Mouse (Mus musculus): ENCODE measurements at regions not wholly inside any gene's neighbourhood (a gene's known extent, or its start where the extent isn't known, plus 50 kb on each side); places are given as distances from the start of the nearest gene placed in this dataset.
A peak's percentile ranks its signal among the peaks of the same experiment; 100 is the strongest.
"Not testable (repeated sequence)": the region's sequence is repeated elsewhere in the genome, so short reads cannot be mapped to it uniquely, and the experiment has no call there.

GRCm38 (mm10) chr5:50195993-50196392 is 137.2 kb upstream of the Adgra3 start:
- WGBS = 47% methylated on average over 3 of the region's 3 CpGs
- H3K9me3 ChIP-seq (replicated peaks) = no peaks in the 10 kb centered on the region
- no peak overlapping the region for H3K9ac ChIP-seq
- no peaks in the 10 kb centered on the region for H3K36me3 ChIP-seq
- H3K4me1 ChIP-seq = no peaks in the 10 kb centered on the region
- no peaks in the 10 kb centered on the region for H3K27me3 ChIP-seq
- H3K27ac ChIP-seq (replicated peaks) = 0 out of 2 replicates have a peak overlapping the region, but pooled peaks have one; percentile 2
- no peak overlapping the region for H3K4me3 ChIP-seq (replicated peaks)
- H3K4me2 ChIP-seq (replicated peaks) = no peak overlapping the region
- peak; percentile 63 for ATAC-seq (ENCODE audit: insufficient number of reproducible peaks, low FRiP score, low TSS enrichment, low read depth)

- H3K4me3 ChIP-seq (replicated peaks) = no peak overlapping the region
- H3K27me3 ChIP-seq = no peaks in the 10 kb centered on the region
- H3K4me1 ChIP-seq = no peaks in the 10 kb centered on the region
- no peak for ATAC-seq (ENCODE audit: insufficient number of reproducible peaks, low FRiP score, low TSS enrichment, low read depth)
- no peaks in the 10 kb centered on the region for H3K36me3 ChIP-seq
- no peak overlapping the region for H3K27ac ChIP-seq (replicated peaks)
- H3K4me2 ChIP-seq (replicated peaks) = no peak overlapping the region
- no peak overlapping the region for H3K9ac ChIP-seq
- no peaks in the 10 kb centered on the region for H3K9me3 ChIP-seq (replicated peaks)
Measured at GRCm38 (mm10) chr5:50189394-50189793, 130.6 kb upstream of the Adgra3 start.

GRCm38 (mm10) chr5:50182721-50183120 is 123.9 kb upstream of the Adgra3 start:
- Histone ChIP-seq H3K4me2 (replicated peaks) (no peak overlapping the region), H3K27me3 (no peaks in the 10 kb centered on the region), H3K27ac (replicated peaks) (no peak overlapping the region), H3K36me3 (no peaks in the 10 kb centered on the region), H3K4me3 (replicated peaks) (no peak overlapping the region), H3K4me1 (no peaks in the 10 kb centered on the region), H3K9ac (no peak overlapping the region), H3K9me3 (replicated peaks) (no peaks in the 10 kb centered on the region)
- ATAC-seq (ENCODE audit: insufficient number of reproducible peaks, low FRiP score, low TSS enrichment, low read depth) = no peak
- 79% methylated on average over 6 of the region's 6 CpGs for WGBS

GRCm38 (mm10) chr5:50156557-50156956 is 97.8 kb upstream of the Adgra3 start:
- H3K27ac ChIP-seq (replicated peaks) = no peak overlapping the region
- H3K9me3 ChIP-seq (replicated peaks) = no peaks in the 10 kb centered on the region
- H3K27me3 ChIP-seq = no peaks in the 10 kb centered on the region
- no peak overlapping the region for H3K4me3 ChIP-seq (replicated peaks)
- H3K4me2 ChIP-seq (replicated peaks) = no peak overlapping the region
- no peak overlapping the region for H3K9ac ChIP-seq
- no peaks in the 10 kb centered on the region for H3K36me3 ChIP-seq
- H3K4me1 ChIP-seq = no peaks in the 10 kb centered on the region
- no peak for ATAC-seq (ENCODE audit: insufficient number of reproducible peaks, low FRiP score, low TSS enrichment, low read depth)
- 39% methylated on average over 1 of the region's 1 CpGs for WGBS

GRCm38 (mm10) chr5:50155170-50155860 is 96.5 kb upstream of the Adgra3 start:
- WGBS = 90% methylated on average over 2 of the region's 2 CpGs
- H3K27ac ChIP-seq (replicated peaks); H3K4me2 ChIP-seq (replicated peaks); H3K9me3 ChIP-seq (replicated peaks); H3K4me3 ChIP-seq (replicated peaks); ATAC-seq (ENCODE audit: insufficient number of reproducible peaks, low FRiP score, low TSS enrichment, low read depth); H3K4me1 ChIP-seq; H3K9ac ChIP-seq; H3K27me3 ChIP-seq; H3K36me3 ChIP-seq: not testable (repeated sequence)

- no peak for ATAC-seq (ENCODE audit: insufficient number of reproducible peaks, low FRiP score, low TSS enrichment, low read depth)
- Histone ChIP-seq H3K4me2 (replicated peaks) (no peak overlapping the region), H3K36me3 (no peaks in the 10 kb centered on the region), H3K9me3 (replicated peaks) (no peaks in the 10 kb centered on the region), H3K4me3 (replicated peaks) (no peak overlapping the region), H3K4me1 (no peaks in the 10 kb centered on the region), H3K27ac (replicated peaks) (no peak overlapping the region), H3K27me3 (no peaks in the 10 kb centered on the region), H3K9ac (no peak overlapping the region)
- WGBS = 46% methylated on average over 3 of the region's 3 CpGs
Measured at GRCm38 (mm10) chr5:50146926-50147325, 88.1 kb upstream of the Adgra3 start.

- no peaks in the 10 kb centered on the region for H3K27me3 ChIP-seq
- no peak for ATAC-seq (ENCODE audit: insufficient number of reproducible peaks, low FRiP score, low TSS enrichment, low read depth)
- no peaks in the 10 kb centered on the region for H3K4me1 ChIP-seq
- 84% methylated on average over 2 of the region's 2 CpGs for WGBS
- no peaks in the 10 kb centered on the region for H3K9me3 ChIP-seq (replicated peaks)
- no peak overlapping the region for H3K27ac ChIP-seq (replicated peaks)
- no peak overlapping the region for H3K4me3 ChIP-seq (replicated peaks)
- H3K4me2 ChIP-seq (replicated peaks) = no peak overlapping the region
- no peaks in the 10 kb centered on the region for H3K36me3 ChIP-seq
- no peak overlapping the region for H3K9ac ChIP-seq
Measured at GRCm38 (mm10) chr5:50145458-50146083, 86.8 kb upstream of the Adgra3 start.

GRCm38 (mm10) chr5:50130202-50130601 is 71.4 kb upstream of the Adgra3 start:
- no peak overlapping the region for H3K27ac ChIP-seq (replicated peaks)
- no peaks in the 10 kb centered on the region for H3K4me1 ChIP-seq
- H3K9me3 ChIP-seq (replicated peaks) = no peaks in the 10 kb centered on the region
- 38% methylated on average over 2 of the region's 2 CpGs for WGBS
- H3K36me3 ChIP-seq = no peaks in the 10 kb centered on the region
- H3K4me3 ChIP-seq (replicated peaks) = no peak overlapping the region
- no peaks in the 10 kb centered on the region for H3K27me3 ChIP-seq
- no peak overlapping the region for H3K4me2 ChIP-seq (replicated peaks)
- H3K9ac ChIP-seq = no peak overlapping the region
- no peak for ATAC-seq (ENCODE audit: insufficient number of reproducible peaks, low FRiP score, low TSS enrichment, low read depth)

- no peak overlapping the region for H3K4me2 ChIP-seq (replicated peaks)
- no peaks in the 10 kb centered on the region for H3K9me3 ChIP-seq (replicated peaks)
- H3K4me1 ChIP-seq = no peaks in the 10 kb centered on the region
- H3K27me3 ChIP-seq = no peaks in the 10 kb centered on the region
- ATAC-seq (ENCODE audit: insufficient number of reproducible peaks, low FRiP score, low TSS enrichment, low read depth) = no peak
- 66% methylated on average over 3 of the region's 3 CpGs for WGBS
- H3K36me3 ChIP-seq = no peaks in the 10 kb centered on the region
- no peak overlapping the region for H3K27ac ChIP-seq (replicated peaks)
- H3K4me3 ChIP-seq (replicated peaks) = no peak overlapping the region
- H3K9ac ChIP-seq = no peak overlapping the region
Measured at GRCm38 (mm10) chr5:50128972-50129371, 70.2 kb upstream of the Adgra3 start.

GRCm38 (mm10) chr5:50126594-50126993 is 67.8 kb upstream of the Adgra3 start:
- ATAC-seq (ENCODE audit: insufficient number of reproducible peaks, low FRiP score, low TSS enrichment, low read depth) = no peak
- WGBS = 56% methylated on average over 2 of the region's 2 CpGs
- H3K9me3 ChIP-seq (replicated peaks) = no peaks in the 10 kb centered on the region

GRCm38 (mm10) chr5:50126177-50126576 is 67.4 kb upstream of the Adgra3 start:
- Histone ChIP-seq H3K27ac (replicated peaks) (no peak overlapping the region), H3K4me2 (replicated peaks) (no peak overlapping the region), H3K9me3 (replicated peaks) (no peaks in the 10 kb centered on the region), H3K27me3 (no peaks in the 10 kb centered on the region), H3K4me1 (no peaks in the 10 kb centered on the region; the same call in 1 of the 2 replicates), H3K4me3 (replicated peaks) (no peak overlapping the region), H3K36me3 (no peaks in the 10 kb centered on the region), H3K9ac (no peak overlapping the region)
- no peak for ATAC-seq (ENCODE audit: insufficient number of reproducible peaks, low FRiP score, low TSS enrichment, low read depth)

More at GRCm38 (mm10) chr5:50126594-50126993, 67.8 kb upstream of the Adgra3 start:
- Histone ChIP-seq H3K4me1 (no peaks in the 10 kb centered on the region; the same call in 1 of the 2 replicates), H3K27me3 (no peaks in the 10 kb centered on the region), H3K9ac (no peak overlapping the region), H3K4me3 (replicated peaks) (no peak overlapping the region), H3K27ac (replicated peaks) (no peak overlapping the region), H3K4me2 (replicated peaks) (no peak overlapping the region), H3K36me3 (no peaks in the 10 kb centered on the region)

GRCm38 (mm10) chr5:50125676-50126075 is 66.9 kb upstream of the Adgra3 start:
- 77% methylated on average over 2 of the region's 2 CpGs for WGBS
- Histone ChIP-seq H3K27ac (replicated peaks) (no peak overlapping the region), H3K4me1 (no peaks in the 10 kb centered on the region; the same call in 1 of the 2 replicates), H3K9me3 (replicated peaks) (no peaks in the 10 kb centered on the region), H3K27me3 (no peaks in the 10 kb centered on the region), H3K36me3 (no peaks in the 10 kb centered on the region), H3K9ac (no peak overlapping the region), H3K4me3 (replicated peaks) (no peak overlapping the region), H3K4me2 (replicated peaks) (no peak overlapping the region)
- no peak for ATAC-seq (ENCODE audit: insufficient number of reproducible peaks, low FRiP score, low TSS enrichment, low read depth)
